Mouse (Mus musculus) C2C12 (cell line): ENCODE results near the gene Zfp345. TPM values are rescaled to one million over a fixed set of nuclear protein-coding genes. Genes with fewer than 3 reads are reported as not detected.
"Not testable (repeated sequence)": the region's sequence is repeated elsewhere in the genome, so short reads cannot be mapped to it uniquely, and the experiment has no call there.

Experiments used
- H3K27me3 ChIP-seq: one replicate; pipeline ENCODE4 v1.6.1; 2011; ENCODE audit not compliant: control insufficient read depth, insufficient read depth, insufficient read length
- H3K36me3 ChIP-seq: one replicate; pipeline ENCODE4 v1.6.1; 2011; ENCODE audit not compliant: control insufficient read depth, insufficient read depth
- H3K4me3 ChIP-seq: one replicate; pipeline ENCODE4 v1.5.1; 2011; ENCODE audit warnings: mild to moderate bottlenecking, control low read depth; ENCODE audit not compliant: poor library complexity, insufficient read depth, severe bottlenecking
- H3K79me2 ChIP-seq: one replicate; pipeline ENCODE4 v1.6.1; 2011; ENCODE audit not compliant: control insufficient read depth, insufficient read depth
- H3K79me3 ChIP-seq: one replicate; pipeline ENCODE4 v1.6.1; 2011; ENCODE audit warnings: low read depth, control low read depth
- H3ac ChIP-seq: one replicate; pipeline ENCODE3; 2011; ENCODE audit warnings: low read depth; ENCODE audit not compliant: control insufficient read depth, insufficient read length
- CEBPB ChIP-seq: IDR thresholded peaks from one replicate; pipeline ENCODE4 v1.6.1; 2011; ENCODE audit warnings: low read depth, mild to moderate bottlenecking, control low read depth, moderate library complexity
- CTCF ChIP-seq: IDR thresholded peaks from one replicate; pipeline ENCODE4 v1.5.1; 2011; ENCODE audit not compliant: control insufficient read depth, insufficient read depth, insufficient read length
- FOSL1 ChIP-seq: IDR thresholded peaks from one replicate; pipeline ENCODE4 v1.8.0; 2011; ENCODE audit warnings: mild to moderate bottlenecking, low read length; ENCODE audit not compliant: poor library complexity, insufficient read depth, severe bottlenecking
- MAX ChIP-seq: IDR thresholded peaks from one replicate; pipeline ENCODE4 v1.6.1; 2011; ENCODE audit warnings: mild to moderate bottlenecking, control low read depth
- MYOD1 ChIP-seq: IDR thresholded peaks from one replicate; pipeline ENCODE4 v1.6.1; 2011; ENCODE audit warnings: low read depth; ENCODE audit not compliant: control insufficient read depth, insufficient read length
- MYOG ChIP-seq: IDR thresholded peaks from one replicate; pipeline ENCODE4 v1.6.1; 2011; ENCODE audit not compliant: control insufficient read depth, insufficient read length; ENCODE audit errors: extremely low read depth
- USF1 ChIP-seq: IDR thresholded peaks from one replicate; pipeline ENCODE4 v1.6.1; 2011; ENCODE audit warnings: low read depth, mild to moderate bottlenecking, control low read depth, moderate library complexity
- long read RNA-seq, 2 experiments: library from polyadenylated mRNA; unstranded; transcript quantifications; one replicate each; pipeline ENCODE4 v2.0.0; 2019 to 2020
- polyA plus RNA-seq: library from polyadenylated mRNA; unstranded; fragments of >200 nt; fragmentation: generic; extraction: Trizol; gene quantifications from one replicate; pipeline ENCODE4 v1.2.1, GENCODE M21; 2012; ENCODE audit warnings: missing spikeins

The Zfp345 gene
- polyA plus RNA-seq = 0.18 TPM
- long read RNA-seq, experiment 1 = 0 reads
- long read RNA-seq, experiment 2, partial matches to known transcripts = 0 of 4 reads
- long read RNA-seq, experiment 2, other reads (novel, unspliced or antisense) = 1 of 4 reads

GRCm38 (mm10) chr2:150484939-150485778 lies at the start of gene Zfp345:
Gene Zfp345, minus strand, starts transcription at chr2:150485091.
- not testable (repeated sequence) for H3K36me3 ChIP-seq
- H3K4me3 ChIP-seq = peak within 1 kb of the TSS; percentile 11

DNA sequence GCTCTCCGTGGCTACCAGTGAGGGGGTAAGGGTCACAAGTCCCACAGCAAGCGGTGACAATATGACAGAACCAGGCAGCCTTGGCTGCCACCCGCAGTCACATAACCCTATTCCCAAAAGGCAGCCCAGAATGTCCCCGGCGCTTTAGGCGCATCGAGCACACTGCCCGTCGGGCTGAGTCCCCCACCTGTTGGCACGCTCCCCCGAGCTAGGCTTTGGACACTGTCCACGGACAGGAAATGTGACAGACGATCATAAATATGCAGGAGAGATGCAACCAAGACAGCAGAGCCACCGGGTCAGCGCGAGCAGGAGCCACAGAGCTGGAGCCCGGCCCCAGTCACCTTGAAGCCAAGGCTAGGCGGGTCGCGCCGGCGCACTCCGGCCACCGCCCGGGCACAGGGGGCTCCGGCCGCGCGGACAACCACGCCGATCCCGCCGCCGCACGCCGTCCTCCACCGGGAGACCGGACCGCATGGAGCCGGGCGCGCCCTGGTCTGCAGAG lies 40.9 kb upstream of the Zfp345 start:
- Histone ChIP-seq H3ac (no peak overlapping the region), H3K4me3 (no peak overlapping the region), H3K79me3 (no peaks in the 10 kb centered on the region), H3K36me3 (no peaks in the 10 kb centered on the region), H3K27me3 (no peaks in the 10 kb centered on the region), H3K79me2 (no peaks in the 10 kb centered on the region)
- no peak for TF ChIP-seq MYOG

More at GRCm38 (mm10) chr2:150484939-150485778, at the start of gene Zfp345:
- not testable (repeated sequence) for H3ac ChIP-seq, H3K27me3 ChIP-seq, H3K79me2 ChIP-seq, H3K79me3 ChIP-seq

DNA sequence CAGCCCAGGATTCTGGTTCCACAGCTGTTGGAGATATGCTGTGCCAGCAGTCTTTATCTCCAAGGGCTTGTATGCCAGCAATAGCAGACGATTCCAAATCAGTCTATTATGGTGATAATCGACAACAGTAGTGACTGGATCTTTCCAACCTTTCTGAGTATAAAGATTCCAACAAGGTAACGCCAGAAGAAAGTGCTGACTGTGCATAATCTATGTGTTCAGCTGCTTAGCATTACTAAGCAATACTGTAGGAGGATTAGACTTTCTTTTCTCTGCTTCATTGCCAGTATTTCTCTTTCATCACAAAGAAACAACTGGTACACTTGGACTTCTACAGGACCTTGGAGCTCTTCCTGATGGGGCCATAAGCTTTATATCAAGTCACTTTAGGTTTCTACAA lies 27.9 kb upstream of the Zfp345 start:
- H3K4me3 ChIP-seq = no peak overlapping the region
- no peaks in the 10 kb centered on the region for H3K36me3 ChIP-seq
- TF ChIP-seq MAX (no peak), USF1 (no peak), MYOG (no peak), FOSL1 (no peak), CTCF (no peak), CEBPB (no peak), MYOD1 (no peak)
- no peaks in the 10 kb centered on the region for H3K79me3 ChIP-seq
- no peaks in the 10 kb centered on the region for H3K79me2 ChIP-seq
- no peak overlapping the region for H3ac ChIP-seq
- no peaks in the 10 kb centered on the region for H3K27me3 ChIP-seq

DNA sequence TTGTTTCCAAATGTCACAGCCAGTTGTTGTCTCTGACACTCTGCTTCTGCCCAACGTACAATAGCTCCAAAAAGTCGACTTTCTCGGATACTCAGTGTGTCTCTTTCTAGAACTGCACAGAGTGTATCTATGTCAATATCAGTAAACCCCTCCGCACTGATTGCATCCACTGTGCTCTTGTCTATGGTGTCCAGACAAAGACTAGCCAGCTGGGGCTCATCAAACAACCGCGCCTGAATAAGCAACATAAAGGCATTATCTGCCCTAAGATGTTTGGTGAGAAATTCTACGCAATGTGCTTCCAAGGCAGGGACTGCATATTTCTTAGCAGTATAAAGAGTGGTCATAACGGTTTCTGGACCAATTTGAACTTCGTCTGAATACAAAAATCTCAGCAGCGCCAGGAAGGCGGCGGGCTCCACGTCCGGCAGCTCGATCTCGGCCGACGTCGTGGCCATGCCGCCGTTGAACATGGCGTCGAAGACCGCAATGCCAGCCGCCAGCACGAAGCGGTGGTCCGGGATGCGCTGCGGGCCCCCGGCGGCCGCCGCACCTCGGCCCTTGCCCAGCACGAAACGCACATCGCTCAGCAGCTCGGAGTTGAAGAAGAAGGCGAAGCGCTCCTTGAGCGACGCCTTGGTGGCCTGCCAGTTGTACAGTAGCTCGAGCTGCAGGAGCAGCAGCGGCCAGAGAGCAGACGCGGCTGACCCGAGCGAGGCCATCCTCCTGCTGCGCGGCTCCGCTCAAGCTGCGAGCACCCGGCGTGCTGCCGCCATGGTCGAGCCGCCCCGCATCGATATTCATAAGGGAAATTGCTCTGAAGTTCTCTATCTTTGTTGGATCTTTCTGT lies 15.5 kb upstream of the Zfp345 start:
- not testable (repeated sequence) for H3K36me3 ChIP-seq, H3K79me3 ChIP-seq, H3K27me3 ChIP-seq, H3K4me3 ChIP-seq, H3ac ChIP-seq, H3K79me2 ChIP-seq

- Histone ChIP-seq H3ac (no peak overlapping the region), H3K79me2 (no peaks in the 10 kb centered on the region), H3K79me3 (no peaks in the 10 kb centered on the region), H3K27me3 (no peaks in the 10 kb centered on the region), H3K36me3 (no peaks in the 10 kb centered on the region), H3K4me3 (no peak overlapping the region)
- TF ChIP-seq MYOG (no peak), CEBPB (no peak), MAX (no peak), USF1 (no peak), MYOD1 (no peak), FOSL1 (no peak), CTCF (no peak)
These were observed 8.1 kb upstream of the Zfp345 start for GRCm38 (mm10) chr2:150493031-150493430.

DNA sequence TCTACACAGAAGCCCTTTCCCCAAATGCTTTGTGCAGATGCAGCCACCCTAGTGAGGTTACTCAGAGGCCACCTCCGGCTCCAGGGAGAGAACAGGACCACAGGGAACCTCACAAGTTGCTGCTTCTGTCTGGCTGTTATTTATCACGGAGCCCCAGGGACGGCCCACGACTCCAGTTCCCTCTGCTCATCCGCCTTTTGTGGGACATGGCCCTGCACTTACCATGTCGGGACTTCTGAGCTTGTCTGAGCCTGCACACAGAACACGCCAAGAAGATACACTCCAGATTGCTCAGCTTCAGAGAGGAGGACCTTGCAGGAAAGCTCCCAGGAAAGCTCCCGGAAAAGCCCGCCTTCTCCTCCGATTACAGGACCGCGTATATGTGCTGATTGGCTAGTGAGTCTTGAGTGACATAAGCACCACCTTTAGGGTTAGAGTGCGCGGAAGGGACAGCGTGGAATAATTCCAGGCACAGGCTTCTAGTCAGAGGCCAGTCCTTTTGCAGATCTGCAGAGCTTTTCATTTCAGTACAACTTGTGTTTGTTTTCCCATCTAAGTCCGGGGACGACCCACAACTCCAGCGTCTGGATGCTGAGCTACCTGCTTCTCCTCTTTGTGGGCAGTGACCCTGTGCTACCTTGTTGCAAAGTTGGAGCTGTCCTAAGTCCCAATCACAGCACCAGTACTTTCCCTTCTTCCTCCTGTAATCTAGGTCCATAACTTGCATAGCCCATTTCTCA lies 33.5 kb downstream of the Zfp345 start, which contains the start of gene Zfp442:
Gene Zfp442 (minus strand): TSS at position 307 of the 740 bp plus-strand sequence.
- peak within 1 kb of the TSS; percentile 34 for H3K4me3 ChIP-seq
- not testable (repeated sequence) for H3K79me2 ChIP-seq, H3K79me3 ChIP-seq, H3K27me3 ChIP-seq, H3ac ChIP-seq, H3K36me3 ChIP-seq

DNA sequence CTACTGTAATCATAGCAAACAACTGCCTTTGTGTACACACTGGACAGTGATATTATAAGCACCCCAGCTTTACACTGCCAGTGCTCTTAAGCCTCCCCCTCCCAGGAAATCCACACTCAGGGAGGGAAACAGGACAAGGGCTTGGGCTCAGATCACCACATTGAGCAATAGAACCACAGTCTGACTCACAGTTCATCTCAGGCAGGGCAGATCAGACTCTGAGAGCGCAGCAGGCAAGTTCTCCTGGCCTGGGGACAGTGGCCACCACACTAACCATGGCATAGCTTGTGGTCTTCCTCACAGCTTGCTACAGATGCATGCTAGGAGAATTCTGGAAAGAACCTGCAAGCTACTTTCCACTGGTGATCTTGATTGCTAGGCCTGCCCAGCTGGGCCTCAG lies 45.8 kb downstream of the Zfp345 start:
- not testable (repeated sequence) for H3K79me2 ChIP-seq, H3K4me3 ChIP-seq, H3ac ChIP-seq, H3K79me3 ChIP-seq, H3K27me3 ChIP-seq, H3K36me3 ChIP-seq
